Mouse (Mus musculus) left cerebral cortex, adult 8-10 months (tissue): ENCODE measurements around the gene Zfp61. TPM values are rescaled to one million over a fixed set of nuclear protein-coding genes. Genes with fewer than 3 reads are reported as not detected.
"Not testable (repeated sequence)": the region's sequence is repeated elsewhere in the genome, so short reads cannot be mapped to it uniquely, and the experiment has no call there.

Source experiments
- DNase-seq, 2 experiments: peaks; one replicate each; pipeline ENCODE4 v3.0.0; 2022; ENCODE audit warnings: low spot score in 2 of 2
- total RNA-seq, 4 experiments: library from RNA; stranded (reverse); gene quantifications; 2 replicates each; pipeline ENCODE4 v1.2.4; 2022

The Zfp61 gene
- total RNA-seq, 4 experiments from 2014 or later, result 19.0 to 24.4 (median 21.5) TPM

DNA sequence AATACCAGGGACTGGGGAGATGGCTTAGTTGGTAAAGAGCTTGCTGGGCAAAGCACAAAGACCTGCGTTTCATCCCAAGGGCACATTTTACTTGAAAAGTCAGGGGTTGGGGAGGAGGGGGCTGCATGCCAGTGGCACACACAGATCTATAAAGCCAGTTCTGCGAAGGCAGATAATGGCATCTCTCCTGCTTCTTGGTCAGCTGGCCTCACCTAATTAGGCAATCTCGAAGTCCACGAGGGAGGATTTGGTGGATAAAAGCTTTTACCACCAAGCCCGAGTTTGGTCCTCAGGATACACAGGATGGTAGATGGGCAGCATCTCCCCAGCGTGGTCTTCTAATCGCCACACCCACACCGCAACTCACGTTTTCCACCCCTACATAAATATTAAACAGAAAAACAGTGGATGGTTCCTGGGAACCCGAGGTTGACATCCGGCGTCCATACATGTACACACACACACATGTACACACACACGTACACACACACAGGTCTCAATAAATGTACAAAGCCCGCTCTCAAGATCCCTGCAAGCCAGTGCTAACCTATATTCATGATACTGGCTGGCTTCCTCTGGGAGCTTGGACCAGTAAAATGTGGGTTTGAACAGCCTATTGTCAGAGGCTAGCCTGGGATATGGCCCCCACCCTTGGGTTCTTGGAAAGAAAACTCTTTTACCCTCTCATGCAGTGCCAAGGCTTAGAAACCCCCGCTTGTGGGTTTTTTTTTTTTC lies 3.5 kb downstream of the Zfp61 start:
- DNase-seq, result no peak

GRCm38 (mm10) chr7:24296386-24296785 lies 4.6 kb downstream of the Zfp61 start:
- DNase-seq, result no peak

DNA sequence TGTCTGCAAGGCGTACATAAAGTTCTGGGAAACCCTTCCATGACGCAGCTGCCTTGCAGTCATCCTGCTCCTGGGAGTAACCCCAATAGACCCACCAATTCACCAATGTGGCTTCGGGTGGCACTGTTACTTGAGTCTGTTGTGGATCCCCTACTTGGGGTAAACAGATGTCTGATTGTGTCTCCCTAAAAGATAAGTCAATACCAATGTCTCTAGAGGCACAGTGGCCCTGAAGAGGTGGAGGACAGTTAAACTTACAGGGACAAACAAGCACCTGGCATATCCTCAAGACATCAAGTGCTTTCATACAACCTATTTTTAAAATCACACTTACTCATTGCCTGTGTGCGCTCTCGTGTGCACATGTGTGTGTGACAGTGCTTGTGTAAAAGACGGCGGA lies 5.7 kb downstream of the Zfp61 start:
- DNase-seq, result no peak

DNA sequence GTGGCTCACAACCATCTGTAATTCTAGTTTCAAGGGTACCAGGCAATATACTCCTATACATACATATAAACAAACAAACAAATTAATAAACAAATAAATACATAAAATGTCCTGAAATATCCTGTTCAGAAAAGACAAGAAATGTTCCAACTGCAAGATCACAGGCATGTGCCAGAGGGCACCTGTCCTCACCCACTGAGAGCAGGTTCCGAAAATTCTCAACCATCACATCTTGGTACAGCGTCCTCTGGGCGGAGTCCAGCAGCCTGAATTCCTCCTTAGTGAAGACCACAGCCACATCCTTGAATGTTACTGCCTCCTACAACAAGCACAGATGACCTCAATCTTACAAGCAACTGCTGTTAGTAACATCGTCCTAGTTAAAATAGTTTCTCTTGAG lies 6.3 kb downstream of the Zfp61 start:
- no peak for DNase-seq

- DNase-seq, result no peak
Observed at GRCm38 (mm10) chr7:24293061-24293851, 7.8 kb downstream of the Zfp61 start.

GRCm38 (mm10) chr7:24291387-24292090 lies 9.5 kb downstream of the Zfp61 start:
- no peak for DNase-seq

DNA sequence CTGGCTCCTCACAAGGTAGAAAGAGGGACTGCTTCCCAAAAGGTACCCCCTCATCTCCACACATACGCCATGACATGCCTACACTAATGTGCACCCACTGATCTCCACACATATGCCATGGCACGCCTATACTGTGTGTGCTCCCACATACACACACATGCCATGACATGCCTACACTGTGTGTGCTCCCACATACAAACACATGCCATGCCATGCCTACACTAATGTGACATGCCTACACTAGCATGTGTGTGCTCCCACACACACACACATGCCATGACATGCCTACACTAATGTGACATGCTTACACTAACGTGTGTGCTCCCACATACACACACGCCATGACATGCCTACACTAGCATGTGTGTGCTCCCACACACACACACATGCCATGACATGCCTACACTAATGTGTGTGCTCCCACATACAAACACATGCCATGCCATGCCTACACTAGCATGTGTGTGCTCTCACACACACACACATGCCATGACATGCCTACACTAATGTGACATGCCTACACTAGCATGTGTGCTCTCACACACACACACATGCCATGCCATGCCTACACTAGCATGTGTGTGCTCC lies 10.8 kb downstream of the Zfp61 start:
- no peak for DNase-seq

DNA sequence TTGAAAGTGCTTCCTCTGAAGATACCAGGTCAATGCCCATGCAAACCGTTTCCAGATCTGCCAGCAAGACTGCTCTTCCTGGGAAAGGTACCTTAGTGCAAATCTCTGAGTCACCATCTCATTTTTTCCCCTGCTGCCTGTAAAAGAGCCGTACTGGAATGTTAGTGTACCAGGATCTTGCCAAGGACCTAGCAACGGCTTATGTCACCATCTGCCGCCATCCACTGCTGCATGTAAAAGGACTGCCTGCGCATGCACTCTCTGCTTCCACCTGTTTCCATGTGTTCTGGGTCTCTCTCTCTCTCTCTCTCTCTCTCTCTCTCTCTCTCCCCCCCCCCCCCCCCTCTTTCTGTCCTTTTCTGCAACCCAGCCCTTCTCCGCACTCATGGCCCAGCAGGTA lies 12.5 kb downstream of the Zfp61 start:
- no peak for DNase-seq

- no peak for DNase-seq
Observed at GRCm38 (mm10) chr7:24287670-24288069, 13.4 kb downstream of the Zfp61 start.

DNA sequence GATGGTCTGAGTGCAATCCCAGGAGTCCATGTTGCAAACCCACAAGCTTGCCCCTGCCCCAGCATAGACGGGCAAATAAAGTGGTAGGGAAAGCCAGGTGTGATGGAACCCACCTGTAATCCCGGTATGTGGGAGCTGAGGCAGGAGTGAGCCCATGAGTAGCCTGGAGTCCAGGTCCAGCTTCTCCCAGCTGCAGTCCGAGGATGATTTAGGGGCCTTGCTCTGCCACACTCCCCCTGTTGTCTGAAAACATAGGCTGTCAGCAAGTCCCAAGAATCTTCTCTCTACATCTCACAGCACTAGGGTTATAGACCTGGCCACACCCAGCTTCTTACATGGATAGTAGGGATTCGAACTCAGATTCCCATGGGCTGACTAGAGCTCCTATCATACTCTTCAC lies 14.1 kb downstream of the Zfp61 start:
- no peak for DNase-seq

DNA sequence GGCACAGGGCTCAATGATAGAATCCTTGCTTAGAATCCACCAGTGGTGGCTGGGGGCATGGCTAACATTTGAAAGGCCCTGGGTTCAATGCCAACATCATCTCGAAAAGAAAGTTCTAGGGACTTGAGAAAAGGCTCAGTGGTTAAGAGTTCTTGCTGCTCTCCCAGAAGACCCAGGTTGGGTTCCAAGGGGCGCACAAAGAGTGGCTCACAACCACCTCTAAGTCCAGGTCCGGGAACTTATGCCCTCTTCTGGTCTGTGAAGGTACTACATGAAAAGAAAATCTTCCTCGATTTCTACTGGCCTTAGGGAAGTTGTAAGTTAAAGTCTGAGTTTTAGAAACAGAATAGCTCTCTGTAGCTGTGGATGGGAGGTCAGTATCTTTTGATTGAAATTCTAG lies 14.9 kb downstream of the Zfp61 start:
- no peak for DNase-seq

GRCm38 (mm10) chr7:24280858-24281145 lies 20.2 kb downstream of the Zfp61 start:
- DNase-seq, result no peak

GRCm38 (mm10) chr7:24280031-24280857 lies 20.8 kb downstream of the Zfp61 start:
- DNase-seq, result no peak

- DNase-seq, result not testable (repeated sequence)
Observed at GRCm38 (mm10) chr7:24278771-24279170, 22.3 kb downstream of the Zfp61 start.

- no peak for DNase-seq
Observed at GRCm38 (mm10) chr7:24274456-24274855, 26.6 kb downstream of the Zfp61 start.

GRCm38 (mm10) chr7:24271191-24271590 lies 29.8 kb downstream of the Zfp61 start:
- DNase-seq, result no peak

DNA sequence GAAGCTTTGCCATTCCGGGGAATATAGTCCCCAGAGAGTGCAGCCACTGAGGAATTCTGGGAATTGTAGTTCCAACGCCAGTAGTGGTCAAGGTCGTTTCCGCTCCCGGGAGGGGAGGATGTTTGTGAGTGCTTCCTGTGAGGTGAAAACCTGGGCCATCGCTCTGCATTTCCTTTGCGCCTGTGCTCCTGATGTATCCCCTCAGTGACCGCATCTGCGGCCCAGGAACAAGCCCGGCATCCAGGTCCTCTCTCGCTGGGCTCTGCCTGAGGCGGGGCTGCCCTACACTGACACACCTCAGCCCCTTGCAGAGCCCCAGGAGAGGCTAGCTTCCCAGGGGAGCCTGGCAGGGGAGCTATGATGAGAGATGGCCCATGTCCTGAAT lies 30.8 kb downstream of the Zfp61 start, which contains the start of gene Zfp93:
TSS of gene Zfp93 (plus strand) at position 133 of the 385 bp plus-strand sequence.
- peak; percentile 59 to 84 for DNase-seq

DNA sequence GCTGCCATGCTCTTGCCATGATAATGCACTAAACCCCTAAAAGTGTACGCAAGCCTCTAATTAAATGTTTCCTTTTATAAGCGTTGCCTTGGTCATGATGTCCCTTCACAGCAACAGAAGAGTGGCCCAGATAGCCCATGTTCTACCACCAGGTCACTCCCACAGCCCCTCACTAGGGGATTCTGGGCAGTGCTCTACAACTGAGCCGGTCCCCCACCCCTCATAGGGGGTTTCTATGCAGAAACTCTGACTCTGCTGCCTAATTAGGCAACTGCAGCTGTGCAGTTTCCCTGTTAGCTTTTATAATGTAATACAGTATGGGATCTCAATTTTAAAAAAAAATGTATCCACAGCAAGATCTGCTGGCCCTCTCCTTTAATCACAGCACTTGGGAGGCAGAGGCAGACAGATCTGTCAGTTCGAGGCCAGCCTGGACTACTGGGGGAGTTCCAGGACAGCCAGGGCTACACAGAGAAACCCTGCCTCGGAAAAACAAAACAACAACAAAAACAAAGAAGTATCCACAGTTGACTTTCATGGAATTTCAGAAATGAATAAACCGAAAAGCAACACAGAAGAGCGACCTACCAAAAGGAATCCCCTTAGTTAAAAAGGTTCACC lies 31.3 kb downstream of the Zfp61 start:
- no peak for DNase-seq

GRCm38 (mm10) chr7:24269256-24269655 lies 31.8 kb downstream of the Zfp61 start:
- no peak for DNase-seq
